Mouse (Mus musculus): Measurements from ENCODE around the gene Uhrf1bp1l. TPM values are rescaled to one million over a fixed set of nuclear protein-coding genes. Genes with fewer than 3 reads are reported as not detected.

Uhrf1bp1l gene
- polyA plus RNA-seq, 1 experiment from 2014 or later: 39.2 TPM

DNA sequence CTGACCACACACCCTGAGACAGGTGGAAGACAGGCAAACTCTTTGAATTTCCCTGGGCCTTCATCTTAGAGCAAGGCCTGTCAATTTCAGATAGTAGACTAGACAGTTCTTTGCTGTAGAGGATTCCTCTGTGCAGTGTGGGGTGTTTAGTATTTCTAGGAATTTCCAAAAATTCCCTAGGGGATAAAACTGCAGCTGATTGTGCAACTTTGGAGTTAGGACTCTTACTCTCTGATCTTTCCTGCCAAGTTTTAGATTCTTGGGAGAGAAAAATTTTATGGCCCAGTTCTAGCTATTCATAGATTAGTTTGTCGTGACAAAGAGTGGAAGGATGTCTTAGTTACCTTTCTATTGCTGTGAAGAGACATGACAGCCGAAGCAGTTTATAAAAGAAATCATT, 3.8 kb downstream of the Uhrf1bp1l start:
- no peaks in the 10 kb centered on the region for H3K9me3 ChIP-seq (ENCODE audit: control insufficient read depth, low read length)
- no peak overlapping the region for H3K9ac ChIP-seq (ENCODE audit: low read length)
- H3K36me3 ChIP-seq (ENCODE audit: control insufficient read depth, insufficient read depth, low read length): no peaks in the 10 kb centered on the region
- no peaks in the 10 kb centered on the region for H3K27me3 ChIP-seq (ENCODE audit: control insufficient read depth, insufficient read depth, low read length)
- WGBS: 91% methylated on average over 2 of the region's 2 CpGs
- no peaks in the 10 kb centered on the region for H3K4me1 ChIP-seq (replicated peaks; ENCODE audit: control insufficient read depth, insufficient read depth, low read length)
- no peak for DNase-seq (ENCODE audit: low spot score)
- no peak for ATAC-seq (replicated peaks; ENCODE audit: low FRiP score)
- no peak overlapping the region for H3K4me2 ChIP-seq (ENCODE audit: low read depth, low read length, severe bottlenecking)
- no peak overlapping the region for H3K27ac ChIP-seq (ENCODE audit: low read depth, low read length)
- no peak overlapping the region for H3K4me3 ChIP-seq (ENCODE audit: low read depth, low read length)

DNA sequence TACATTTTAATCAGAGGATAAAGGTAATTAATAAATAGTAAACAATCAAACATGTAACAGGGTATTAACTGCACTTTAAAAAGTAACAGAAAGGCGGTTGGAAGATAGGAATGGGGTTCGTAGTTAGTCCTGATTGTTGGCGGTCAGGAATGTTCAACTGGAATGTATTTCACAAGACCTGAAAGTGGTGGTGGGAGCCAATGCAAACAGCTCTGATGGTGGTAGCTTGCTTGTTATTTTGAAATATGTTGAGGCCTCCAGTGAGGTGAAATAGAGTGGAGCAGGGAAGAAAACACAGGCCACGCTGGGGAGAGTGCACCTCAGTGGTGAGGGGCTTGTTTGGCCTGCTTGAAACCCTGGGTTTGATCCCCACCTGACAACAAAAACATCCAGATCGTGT, 6.3 kb downstream of the Uhrf1bp1l start:
- no peak overlapping the region for H3K27ac ChIP-seq (ENCODE audit: low read depth, low read length)
- H3K4me3 ChIP-seq (ENCODE audit: low read depth, low read length): no peak overlapping the region
- no peak for DNase-seq (ENCODE audit: low spot score)
- 88% methylated on average over 5 of the region's 5 CpGs for WGBS
- no peak overlapping the region for H3K9ac ChIP-seq (ENCODE audit: low read length)
- no peaks in the 10 kb centered on the region for H3K9me3 ChIP-seq (ENCODE audit: control insufficient read depth, low read length)
- no peaks in the 10 kb centered on the region for H3K4me1 ChIP-seq (replicated peaks; ENCODE audit: control insufficient read depth, insufficient read depth, low read length)
- no peak overlapping the region for H3K4me2 ChIP-seq (ENCODE audit: low read depth, low read length, severe bottlenecking)
- H3K27me3 ChIP-seq (ENCODE audit: control insufficient read depth, insufficient read depth, low read length): no peaks in the 10 kb centered on the region
- no peak for ATAC-seq (replicated peaks; ENCODE audit: low FRiP score)
- H3K36me3 ChIP-seq (ENCODE audit: control insufficient read depth, insufficient read depth, low read length): no peaks in the 10 kb centered on the region

DNA sequence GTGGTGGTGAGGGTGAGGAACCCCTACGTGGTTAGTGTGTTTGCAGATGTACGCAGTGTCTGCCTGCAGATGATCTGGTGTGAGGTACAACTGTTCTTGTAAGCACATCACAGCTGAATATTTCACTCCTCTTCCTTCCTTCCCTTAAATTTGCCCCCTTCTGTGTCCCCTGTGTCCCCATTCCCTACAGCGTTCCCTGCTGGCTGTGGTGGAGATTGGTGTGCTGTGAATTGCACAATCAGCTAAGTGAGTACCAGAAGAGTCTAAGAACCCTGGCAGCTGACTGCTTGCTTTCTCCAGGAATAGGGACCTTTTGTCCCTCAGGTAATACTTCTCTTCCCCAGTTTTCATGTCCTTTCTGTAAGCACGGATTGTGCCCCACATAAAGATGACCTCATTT, 10.4 kb downstream of the Uhrf1bp1l start:
- WGBS: 91% methylated on average over 4 of the region's 4 CpGs
- Histone ChIP-seq H3K4me3 (ENCODE audit: low read depth, low read length) (no peak overlapping the region), H3K9me3 (ENCODE audit: control insufficient read depth, low read length) (no peaks in the 10 kb centered on the region), H3K36me3 (ENCODE audit: control insufficient read depth, insufficient read depth, low read length) (no peaks in the 10 kb centered on the region), H3K9ac (ENCODE audit: low read length) (no peak overlapping the region), H3K27me3 (ENCODE audit: control insufficient read depth, insufficient read depth, low read length) (no peaks in the 10 kb centered on the region), H3K4me2 (ENCODE audit: low read depth, low read length, severe bottlenecking) (no peak overlapping the region), H3K27ac (ENCODE audit: low read depth, low read length) (no peak overlapping the region), H3K4me1 (replicated peaks; ENCODE audit: control insufficient read depth, insufficient read depth, low read length) (no peaks in the 10 kb centered on the region)
- no peak for DNase-seq (ENCODE audit: low spot score)
- no peak for ATAC-seq (replicated peaks; ENCODE audit: low FRiP score)

DNA sequence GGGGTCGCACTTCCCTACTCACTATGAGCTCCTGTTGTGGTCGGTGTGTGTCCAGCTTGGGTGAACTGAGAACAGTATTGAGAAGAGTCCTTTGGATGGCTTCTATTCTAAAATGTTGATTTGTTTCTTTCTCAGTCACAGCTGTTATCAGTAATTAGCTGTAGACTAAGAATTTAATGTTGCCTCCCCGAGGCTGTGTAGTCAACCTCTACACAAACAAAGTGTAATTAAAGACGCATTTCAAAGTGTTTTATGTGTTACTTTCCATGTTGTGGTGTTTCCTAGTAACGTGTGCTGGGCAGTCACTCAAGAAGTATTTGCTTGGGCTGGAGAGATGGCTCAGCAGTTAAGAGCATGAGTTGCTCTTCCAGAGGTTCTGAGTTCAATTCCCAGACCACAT, 16.0 kb downstream of the Uhrf1bp1l start:
- 89% methylated on average over 5 of the region's 5 CpGs for WGBS
- ATAC-seq (replicated peaks; ENCODE audit: low FRiP score): no peak

DNA sequence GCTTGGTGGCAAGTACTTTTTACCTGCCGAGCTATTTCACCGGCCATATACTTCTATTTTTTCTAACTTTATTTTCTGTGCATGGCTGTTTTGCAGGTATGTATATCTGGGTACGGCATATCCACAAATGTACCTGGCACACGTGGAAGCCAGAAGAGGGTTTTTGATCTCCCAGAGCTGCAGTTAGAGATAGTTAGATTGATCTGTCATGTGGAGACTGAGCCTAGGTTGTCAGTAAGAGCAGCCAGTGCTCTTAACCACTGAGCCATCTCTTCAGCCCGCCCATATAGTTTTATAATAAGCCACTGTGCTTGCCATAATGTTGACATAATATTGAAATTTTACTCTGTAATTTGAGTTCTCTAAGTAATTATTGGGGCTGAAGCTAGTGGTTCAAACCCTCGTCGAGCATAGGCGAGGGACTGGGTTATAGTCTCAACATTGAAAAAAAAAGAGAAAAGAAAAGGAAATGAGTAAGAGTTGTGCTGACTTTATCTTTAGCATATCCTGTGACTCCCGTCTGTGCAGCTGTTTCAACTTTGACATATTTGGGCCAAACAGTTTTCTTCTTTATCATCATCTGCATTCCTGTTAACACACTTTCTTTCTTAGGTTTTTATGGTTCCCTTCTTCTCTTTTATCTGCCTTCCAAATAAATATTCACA, 19.8 kb downstream of the Uhrf1bp1l start:
- H3K4me1 ChIP-seq (replicated peaks; ENCODE audit: control insufficient read depth, insufficient read depth, low read length): no peaks in the 10 kb centered on the region
- H3K27me3 ChIP-seq (ENCODE audit: control insufficient read depth, insufficient read depth, low read length): no peaks in the 10 kb centered on the region
- no peak for DNase-seq (ENCODE audit: low spot score)
- no peak overlapping the region for H3K4me2 ChIP-seq (ENCODE audit: low read depth, low read length, severe bottlenecking)
- no peak overlapping the region for H3K9ac ChIP-seq (ENCODE audit: low read length)
- no peaks in the 10 kb centered on the region for H3K36me3 ChIP-seq (ENCODE audit: control insufficient read depth, insufficient read depth, low read length)
- no peak overlapping the region for H3K4me3 ChIP-seq (ENCODE audit: low read depth, low read length)
- H3K9me3 ChIP-seq (ENCODE audit: control insufficient read depth, low read length): no peaks in the 10 kb centered on the region
- H3K27ac ChIP-seq (ENCODE audit: low read depth, low read length): no peak overlapping the region
- 87% methylated on average over 9 of the region's 9 CpGs for WGBS
- no peak for ATAC-seq (replicated peaks; ENCODE audit: low FRiP score)

More for the DNA sequence above, 16.0 kb downstream of the Uhrf1bp1l start:
- Histone ChIP-seq H3K36me3 (ENCODE audit: control insufficient read depth, insufficient read depth, low read length) (no peaks in the 10 kb centered on the region), H3K27ac (ENCODE audit: low read depth, low read length) (no peak overlapping the region), H3K4me2 (ENCODE audit: low read depth, low read length, severe bottlenecking) (no peak overlapping the region), H3K4me1 (replicated peaks; ENCODE audit: control insufficient read depth, insufficient read depth, low read length) (no peaks in the 10 kb centered on the region), H3K9ac (ENCODE audit: low read length) (no peak overlapping the region), H3K4me3 (ENCODE audit: low read depth, low read length) (no peak overlapping the region), H3K9me3 (ENCODE audit: control insufficient read depth, low read length) (no peaks in the 10 kb centered on the region), H3K27me3 (ENCODE audit: control insufficient read depth, insufficient read depth, low read length) (no peaks in the 10 kb centered on the region)
- DNase-seq (ENCODE audit: low spot score): no peak

DNA sequence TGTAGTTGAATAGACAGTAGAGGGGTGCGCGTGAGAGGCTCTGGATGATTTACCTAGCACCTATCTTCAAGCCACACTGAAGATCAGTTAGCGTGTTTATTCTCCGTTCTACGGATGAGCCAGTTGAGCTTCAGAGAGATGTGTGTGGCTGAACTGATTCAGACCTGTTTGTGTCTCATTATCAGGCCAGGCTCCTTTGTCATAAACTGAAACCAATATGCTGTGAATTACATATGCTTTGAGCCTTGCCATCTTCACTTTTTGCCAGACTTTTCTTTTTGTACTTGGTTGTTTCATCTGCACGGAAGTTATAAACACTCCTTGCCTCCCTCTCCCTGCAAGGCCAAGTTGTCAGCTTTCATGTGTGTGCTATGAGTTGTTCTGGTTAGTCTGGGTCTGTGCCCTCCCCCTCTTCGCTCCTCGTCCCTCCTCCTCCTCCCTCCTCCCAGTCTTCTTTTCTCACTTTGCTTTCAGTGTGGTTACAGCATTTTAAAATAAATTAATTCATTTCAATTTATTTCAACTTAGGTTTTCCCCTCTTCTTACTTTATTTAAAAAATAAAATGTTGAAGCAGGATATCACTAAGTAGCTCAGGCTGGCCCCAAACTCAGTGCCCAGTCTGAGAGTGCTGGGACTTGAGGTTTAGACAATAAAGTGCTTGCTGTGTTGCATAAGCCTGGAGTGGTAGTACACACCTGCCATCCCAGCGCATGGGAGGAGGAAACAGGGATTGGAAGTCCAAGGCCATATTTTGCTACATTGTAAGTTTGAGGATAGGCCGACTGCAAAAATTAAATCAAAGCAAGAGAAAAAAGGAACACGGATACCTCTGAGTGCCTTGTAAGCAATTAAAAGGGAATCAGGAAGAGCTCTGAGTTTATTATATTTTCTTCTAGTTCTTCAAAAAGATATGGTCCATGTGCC, 21.3 kb downstream of the Uhrf1bp1l start:
- no peak overlapping the region for H3K4me3 ChIP-seq (ENCODE audit: low read depth, low read length)
- H3K27ac ChIP-seq (ENCODE audit: low read depth, low read length): no peak overlapping the region
- 95% methylated on average over 11 of the region's 11 CpGs for WGBS
- H3K27me3 ChIP-seq (ENCODE audit: control insufficient read depth, insufficient read depth, low read length): no peaks in the 10 kb centered on the region
- no peaks in the 10 kb centered on the region for H3K4me1 ChIP-seq (replicated peaks; ENCODE audit: control insufficient read depth, insufficient read depth, low read length)
- no peaks in the 10 kb centered on the region for H3K9me3 ChIP-seq (ENCODE audit: control insufficient read depth, low read length)
- no peak overlapping the region for H3K4me2 ChIP-seq (ENCODE audit: low read depth, low read length, severe bottlenecking)
- ATAC-seq (replicated peaks; ENCODE audit: low FRiP score) (no peak), DNase-seq (ENCODE audit: low spot score) (no peak)
- H3K36me3 ChIP-seq (ENCODE audit: control insufficient read depth, insufficient read depth, low read length): no peaks in the 10 kb centered on the region
- H3K9ac ChIP-seq (ENCODE audit: low read length): no peak overlapping the region

DNA sequence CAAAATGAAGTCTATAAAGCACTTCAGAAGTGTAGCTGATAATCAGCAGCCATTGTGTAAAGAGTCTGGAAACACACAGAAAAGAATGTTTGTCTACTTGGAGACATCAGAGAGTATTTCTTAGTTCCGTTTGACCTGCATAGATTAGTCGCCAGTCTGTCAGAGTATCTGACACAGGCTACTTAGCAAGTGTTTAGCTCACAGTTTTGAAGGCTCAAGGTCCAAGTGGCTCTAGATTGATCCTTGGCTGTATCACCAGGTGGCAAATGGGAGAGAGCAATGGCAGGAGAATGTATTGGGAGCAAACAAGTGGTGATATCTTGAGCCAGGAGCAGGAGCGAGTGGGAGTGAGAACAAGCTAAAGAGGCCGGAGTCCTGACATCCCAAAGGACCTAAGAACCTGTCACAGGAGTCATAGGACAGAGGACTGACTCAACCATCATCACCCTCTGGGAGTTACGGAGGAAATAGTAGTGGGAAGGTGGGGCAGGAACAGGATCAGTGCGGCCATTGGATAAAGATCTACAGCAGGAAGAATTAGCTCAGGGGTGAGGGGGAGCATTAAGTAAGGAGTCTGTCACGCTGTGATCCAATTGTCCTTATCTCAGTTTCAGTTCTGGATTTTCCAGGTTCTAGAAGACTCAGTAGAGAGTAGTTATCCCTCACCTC, 23.7 kb downstream of the Uhrf1bp1l start:
- Histone ChIP-seq H3K4me3 (ENCODE audit: low read depth, low read length) (no peak overlapping the region), H3K27me3 (ENCODE audit: control insufficient read depth, insufficient read depth, low read length) (no peaks in the 10 kb centered on the region), H3K9ac (ENCODE audit: low read length) (no peak overlapping the region), H3K9me3 (ENCODE audit: control insufficient read depth, low read length) (no peaks in the 10 kb centered on the region), H3K4me2 (ENCODE audit: low read depth, low read length, severe bottlenecking) (no peak overlapping the region), H3K27ac (ENCODE audit: low read depth, low read length) (no peak overlapping the region), H3K36me3 (ENCODE audit: control insufficient read depth, insufficient read depth, low read length) (no peaks in the 10 kb centered on the region), H3K4me1 (replicated peaks; ENCODE audit: control insufficient read depth, insufficient read depth, low read length) (no peaks in the 10 kb centered on the region)
- DNase-seq (ENCODE audit: low spot score): no peak
- 90% methylated on average over 7 of the region's 7 CpGs for WGBS
- ATAC-seq (replicated peaks; ENCODE audit: low FRiP score): no peak

DNA sequence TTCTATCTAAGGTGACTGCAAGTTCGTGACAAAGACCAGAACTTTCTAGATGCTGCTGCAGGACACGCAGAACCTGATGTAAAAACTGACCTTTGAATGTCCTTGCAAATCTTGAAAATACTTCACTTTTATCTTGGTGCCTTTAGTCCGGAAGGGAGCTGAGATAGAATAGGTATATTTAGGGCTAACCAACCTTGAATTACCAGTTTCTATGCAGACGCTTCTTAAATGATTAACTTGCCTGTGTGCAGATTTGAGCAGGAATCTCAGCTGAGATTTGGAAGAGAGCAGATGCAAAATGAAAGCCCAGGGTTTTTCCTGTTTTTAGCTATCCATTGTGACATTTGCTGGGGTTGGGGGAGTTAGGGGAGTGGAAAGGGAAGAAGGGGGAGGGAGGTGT, 24.3 kb downstream of the Uhrf1bp1l start:
- Histone ChIP-seq H3K9ac (ENCODE audit: low read length) (no peak overlapping the region), H3K9me3 (ENCODE audit: control insufficient read depth, low read length) (no peaks in the 10 kb centered on the region), H3K27me3 (ENCODE audit: control insufficient read depth, insufficient read depth, low read length) (no peaks in the 10 kb centered on the region), H3K4me3 (ENCODE audit: low read depth, low read length) (no peak overlapping the region), H3K4me1 (replicated peaks; ENCODE audit: control insufficient read depth, insufficient read depth, low read length) (no peaks in the 10 kb centered on the region), H3K4me2 (ENCODE audit: low read depth, low read length, severe bottlenecking) (no peak overlapping the region), H3K36me3 (ENCODE audit: control insufficient read depth, insufficient read depth, low read length) (no peaks in the 10 kb centered on the region), H3K27ac (ENCODE audit: low read depth, low read length) (no peak overlapping the region)
- DNase-seq (ENCODE audit: low spot score) (no peak), ATAC-seq (replicated peaks; ENCODE audit: low FRiP score) (no peak)
- WGBS: 86% methylated on average over 4 of the region's 4 CpGs
